Mouse (Mus musculus) embryonic facial prominence, embryonic 14.5 days (tissue): ENCODE results near the gene Acot1. TPM values are rescaled to one million over a fixed set of nuclear protein-coding genes. Genes with fewer than 3 reads are reported as not detected.
A peak's percentile ranks its signal among the peaks of the same experiment; 100 is the strongest.
"Not testable (repeated sequence)": the region's sequence is repeated elsewhere in the genome, so short reads cannot be mapped to it uniquely, and the experiment has no call there.

Experiments used
- ATAC-seq: fragments of 200-750 bp; cut with Nextera tagmentation; 2 replicates; pipeline ENCODE4 v1.8.0; 2017; ENCODE audit warnings: low read depth, moderate number of reproducible peaks, moderate TSS enrichment
- DNase-seq: peaks from one replicate; pipeline ENCODE4 v3.0.0-alpha.2; 2015; ENCODE audit warnings: low spot score
- H3K27ac ChIP-seq: fragments of 300-500 bp; sonication (generic); replicated peaks from 2 replicates; pipeline ENCODE4 v1.5.1; 2014; ENCODE audit warnings: low read depth, mild to moderate bottlenecking, low read length, moderate library complexity
- H3K27me3 ChIP-seq: fragments of 300-500 bp; sonication (generic); replicated peaks from 2 replicates; pipeline ENCODE4 v1.6.1; 2014; ENCODE audit warnings: low read length; ENCODE audit not compliant: control insufficient read depth, insufficient read depth
- H3K36me3 ChIP-seq: fragments of 300-500 bp; sonication (generic); 2 replicates; pipeline ENCODE4 v1.6.1; 2014; ENCODE audit warnings: low read length, mixed read lengths; ENCODE audit not compliant: control insufficient read depth, insufficient read depth
- H3K4me1 ChIP-seq: fragments of 300-500 bp; sonication (generic); 2 replicates; pipeline ENCODE4 v1.6.1; 2014; ENCODE audit warnings: antibody characterized with exemption, low read length; ENCODE audit not compliant: control insufficient read depth, insufficient read depth
- H3K4me2 ChIP-seq: fragments of 300-500 bp; sonication (generic); 2 replicates; pipeline ENCODE4 v1.6.1; 2014; ENCODE audit warnings: low read depth, mild to moderate bottlenecking, low read length, moderate library complexity, mixed read lengths
- H3K4me3 ChIP-seq: fragments of 300-500 bp; sonication (generic); 2 replicates; pipeline ENCODE4 v1.5.1; 2014; ENCODE audit warnings: low read depth, mild to moderate bottlenecking, low read length
- H3K9ac ChIP-seq: fragments of 300-500 bp; sonication (generic); 2 replicates; pipeline ENCODE4 v1.6.1; 2014; ENCODE audit warnings: low read depth, mild to moderate bottlenecking, low read length, moderate library complexity, mixed read lengths
- H3K9me3 ChIP-seq: fragments of 300-500 bp; sonication (generic); 2 replicates; pipeline ENCODE4 v1.6.1; 2016; ENCODE audit warnings: low read length; ENCODE audit not compliant: control insufficient read depth
- WGBS: fragments of 180-500 bp; shearing (Covaris S2); extraction: QIAGEN DNeasy Blood & Tissue Kit; methylation state at CpG from one replicate; pipeline ENCODE4 v1.1.7; 2014; 5-methylcytosine and 5-hydroxymethylcytosine counted together
- polyA plus RNA-seq: library from polyadenylated mRNA; unstranded; fragments of >200 nt; fragmentation: Nextera tagmentation; extraction: Ambion mirVana; gene quantifications from 2 replicates; pipeline ENCODE4 v1.2.1, GENCODE M21; 2014

Acot1 gene
- polyA plus RNA-seq, 1 experiment from 2014 or later, result 40.2 TPM

DNA sequence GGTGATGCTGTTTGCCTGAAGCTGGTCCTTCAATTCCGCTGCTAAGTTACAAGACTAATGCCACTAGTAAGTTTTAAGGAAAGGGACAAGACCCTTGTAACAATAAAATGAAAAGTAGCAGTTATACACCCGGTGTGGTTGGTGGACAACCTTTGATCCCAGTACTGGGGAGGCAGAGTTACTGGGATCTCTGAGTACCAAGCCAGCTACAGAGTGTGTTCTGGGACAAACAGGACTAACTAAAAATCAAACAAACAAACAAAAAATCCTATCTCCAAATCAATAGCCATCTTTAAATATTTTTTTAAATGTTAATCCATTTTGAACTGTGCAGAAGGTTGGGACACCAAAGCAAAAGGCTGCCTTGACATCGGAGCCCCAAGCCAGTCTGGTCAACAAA, 911 bp downstream of the Acot1 start:
- Histone ChIP-seq H3K27me3 (no peaks in the 10 kb centered on the region), H3K4me3 (peak overlapping the region; percentile 49), H3K36me3 (peaks cover 8% of the 10 kb centered on the region; the same call in 1 of the 2 replicates), H3K9ac (no peak overlapping the region), H3K9me3 (no peaks in the 10 kb centered on the region), H3K4me1 (peaks cover 9% of the 10 kb centered on the region), H3K27ac (no peak overlapping the region), H3K4me2 (peak overlapping the region; percentile 58)
- no peak for DNase-seq
- ATAC-seq, result no peak
- 82% methylated on average over 3 of the region's 3 CpGs for WGBS

DNA sequence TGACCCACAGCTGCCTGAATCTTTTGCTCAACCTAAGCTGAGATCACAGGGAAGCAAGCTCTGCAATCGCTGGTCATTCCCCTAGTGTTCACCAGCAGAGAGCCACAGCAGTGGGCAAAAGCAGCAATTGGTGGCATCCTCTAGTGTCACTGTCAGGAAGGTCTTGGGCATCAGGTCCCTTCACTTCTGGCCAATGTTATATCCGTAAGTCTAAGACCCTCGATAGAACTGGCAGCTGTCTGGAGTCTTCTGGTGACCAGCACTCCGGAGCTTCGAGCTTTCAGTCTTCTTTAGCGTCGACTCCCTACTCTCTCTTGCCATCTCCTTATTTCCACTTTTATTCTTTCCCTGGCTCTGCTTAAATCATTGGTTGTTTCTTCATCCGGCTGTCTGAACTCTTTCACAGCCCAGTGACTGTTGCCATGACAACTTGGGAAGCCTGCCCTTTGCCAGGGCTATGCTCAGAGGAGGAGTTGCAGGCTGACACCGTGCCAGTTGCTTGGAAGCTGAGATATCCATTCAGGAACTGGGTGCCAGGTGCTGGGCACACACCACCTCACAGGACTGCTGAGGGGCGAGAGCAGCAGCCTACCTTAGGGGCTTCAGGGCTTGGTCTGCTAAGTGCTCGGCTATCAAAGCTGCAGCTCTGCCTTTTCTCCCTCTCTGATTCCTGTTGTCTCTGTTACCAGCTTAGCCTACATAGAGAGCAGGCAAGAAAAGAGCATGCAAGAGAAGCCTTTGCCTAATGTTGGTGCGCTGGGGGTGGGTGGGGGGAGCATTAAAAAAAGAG, 2.2 kb downstream of the Acot1 start:
- Histone ChIP-seq H3K4me3 (no peak overlapping the region), H3K27me3 (no peaks in the 10 kb centered on the region), H3K4me2 (peak overlapping the region; percentile 13), H3K36me3 (peaks cover 8% of the 10 kb centered on the region; the same call in 1 of the 2 replicates), H3K9me3 (no peaks in the 10 kb centered on the region), H3K4me1 (peaks cover 9% of the 10 kb centered on the region), H3K9ac (no peak overlapping the region), H3K27ac (no peak overlapping the region)
- peak; percentile 89 for DNase-seq
- ATAC-seq, result peak; percentile 53
- 44% methylated on average over 12 of the region's 12 CpGs for WGBS

GRCm38 (mm10) chr12:84013130-84013529, 3.8 kb downstream of the Acot1 start:
- WGBS, result 68% methylated on average over 6 of the region's 6 CpGs
- Histone ChIP-seq H3K9me3 (no peaks in the 10 kb centered on the region), H3K27ac (no peak overlapping the region), H3K4me1 (peaks cover 9% of the 10 kb centered on the region), H3K27me3 (no peaks in the 10 kb centered on the region), H3K36me3 (peaks cover 8% of the 10 kb centered on the region; the same call in 1 of the 2 replicates), H3K4me2 (no peak overlapping the region), H3K9ac (no peak overlapping the region), H3K4me3 (no peak overlapping the region)
- DNase-seq (no peak), ATAC-seq (no peak)

DNA sequence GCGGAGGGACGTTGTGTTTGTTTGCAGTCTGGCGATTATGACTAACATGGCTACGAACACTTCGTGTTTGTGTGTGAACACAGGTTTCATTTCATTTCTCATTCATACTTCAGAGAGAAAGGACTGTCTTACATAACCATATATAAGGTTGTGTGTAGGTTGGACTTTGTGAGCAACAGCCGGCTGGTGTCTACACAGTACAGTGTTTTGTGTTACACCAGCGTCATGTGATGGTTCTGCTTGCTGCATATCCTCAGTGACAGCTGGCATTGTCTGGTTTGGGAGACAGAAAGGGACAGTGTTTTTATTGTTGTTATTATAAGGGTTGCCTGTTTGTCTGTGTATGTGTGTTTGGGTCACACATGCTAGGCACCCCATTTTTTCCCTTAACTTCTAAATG, 4.4 kb downstream of the Acot1 start:
- Histone ChIP-seq H3K4me3 (no peak overlapping the region), H3K9me3 (no peaks in the 10 kb centered on the region), H3K9ac (no peak overlapping the region), H3K27me3 (no peaks in the 10 kb centered on the region), H3K27ac (no peak overlapping the region), H3K4me1 (peaks cover 9% of the 10 kb centered on the region), H3K4me2 (no peak overlapping the region), H3K36me3 (peaks cover 8% of the 10 kb centered on the region; the same call in 1 of the 2 replicates)
- DNase-seq, result no peak
- no peak for ATAC-seq
- WGBS, result 93% methylated on average over 7 of the region's 7 CpGs

DNA sequence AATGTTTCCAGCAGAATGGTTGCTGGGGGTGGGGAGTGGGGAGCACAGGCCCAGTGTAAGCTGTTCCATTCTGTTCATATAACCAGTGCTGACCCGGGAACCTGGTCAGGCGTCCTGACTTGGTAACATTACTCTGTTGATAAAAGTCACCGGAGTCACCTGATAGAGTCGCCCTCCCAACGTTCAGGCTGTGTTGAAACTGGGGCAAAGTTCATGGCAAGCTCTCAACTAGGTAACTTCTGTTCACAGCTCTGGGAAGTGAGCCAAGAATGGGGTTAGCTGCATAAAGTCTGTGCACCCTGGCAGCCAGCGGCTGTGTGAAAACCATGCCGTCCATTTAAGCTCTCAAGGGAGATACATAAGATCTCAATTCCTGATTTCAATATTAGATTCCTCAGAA, 11.2 kb downstream of the Acot1 start:
- not testable (repeated sequence) for H3K4me3 ChIP-seq, H3K9me3 ChIP-seq, H3K27me3 ChIP-seq, H3K36me3 ChIP-seq, H3K9ac ChIP-seq, H3K4me2 ChIP-seq, H3K4me1 ChIP-seq, H3K27ac ChIP-seq
- WGBS, result 49% methylated on average over 7 of the region's 7 CpGs
- ATAC-seq (peak; percentile 41; the same call in 1 of the 2 replicates), DNase-seq (peak; percentile 85)

DNA sequence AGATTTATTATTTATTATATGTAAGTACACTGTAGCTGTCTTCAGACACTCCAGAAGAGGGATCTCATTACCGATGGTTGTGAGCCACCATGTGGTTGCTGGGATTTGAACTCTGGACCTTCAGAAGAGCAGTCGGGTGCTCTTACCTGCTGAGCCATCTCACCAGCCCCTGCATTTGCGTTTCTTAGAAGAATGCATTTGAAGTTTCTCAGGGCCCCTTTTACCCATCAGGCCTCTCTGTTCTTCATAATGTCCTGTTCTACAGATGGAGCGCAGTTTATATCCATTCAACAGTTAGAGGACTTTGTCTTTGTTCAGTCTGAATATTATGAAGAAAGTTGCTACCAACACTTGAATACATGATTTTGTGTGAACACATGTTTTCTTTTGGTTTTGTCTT, 13.0 kb downstream of the Acot1 start:
- not testable (repeated sequence) for H3K36me3 ChIP-seq, H3K4me3 ChIP-seq, H3K4me1 ChIP-seq, H3K9me3 ChIP-seq, H3K27ac ChIP-seq, DNase-seq, ATAC-seq, H3K4me2 ChIP-seq, H3K9ac ChIP-seq, H3K27me3 ChIP-seq
- WGBS, result 93% methylated on average over 4 of the region's 4 CpGs

DNA sequence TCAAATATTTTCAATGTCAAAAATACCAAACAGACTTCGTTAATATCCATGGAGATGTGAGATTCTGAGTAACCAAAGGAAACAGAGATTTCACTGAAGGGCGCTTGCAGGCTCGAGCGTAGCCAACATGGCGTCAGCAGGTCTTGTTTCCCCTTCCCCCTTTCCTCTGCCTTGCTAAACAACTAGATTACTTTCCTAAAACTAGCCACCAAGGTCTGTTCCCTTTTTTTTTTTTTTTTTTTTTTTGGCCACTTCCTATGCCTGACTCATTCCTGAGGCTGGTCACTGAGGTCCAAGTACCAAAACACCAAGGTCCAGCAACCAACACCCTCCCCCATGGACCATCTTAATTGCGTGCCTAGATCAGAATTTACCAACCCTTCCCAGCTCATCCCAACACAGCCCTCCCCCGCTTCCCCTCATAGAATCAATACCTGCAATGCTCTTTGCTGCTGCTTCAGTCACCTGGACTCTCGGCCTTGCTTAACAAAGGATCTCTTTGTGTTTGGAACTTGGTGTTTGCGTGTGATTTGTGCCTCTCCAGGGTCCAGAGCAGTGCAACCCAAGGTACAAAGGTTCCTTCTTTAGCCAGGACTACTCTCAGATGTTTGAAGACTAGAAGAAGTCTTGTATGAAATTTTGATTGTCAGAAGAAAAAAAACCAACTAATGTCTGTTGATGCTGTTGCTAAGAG, 13.9 kb downstream of the Acot1 start:
- no peaks in the 10 kb centered on the region for H3K27me3 ChIP-seq
- no peaks in the 10 kb centered on the region for H3K36me3 ChIP-seq
- no peak overlapping the region for H3K27ac ChIP-seq
- H3K4me1 ChIP-seq, result no peaks in the 10 kb centered on the region
- 73% methylated on average over 9 of the region's 9 CpGs for WGBS
- DNase-seq (no peak), ATAC-seq (no peak)
- H3K4me3 ChIP-seq, result no peak overlapping the region
- no peaks in the 10 kb centered on the region for H3K9me3 ChIP-seq
- no peak overlapping the region for H3K9ac ChIP-seq
- no peak overlapping the region for H3K4me2 ChIP-seq

DNA sequence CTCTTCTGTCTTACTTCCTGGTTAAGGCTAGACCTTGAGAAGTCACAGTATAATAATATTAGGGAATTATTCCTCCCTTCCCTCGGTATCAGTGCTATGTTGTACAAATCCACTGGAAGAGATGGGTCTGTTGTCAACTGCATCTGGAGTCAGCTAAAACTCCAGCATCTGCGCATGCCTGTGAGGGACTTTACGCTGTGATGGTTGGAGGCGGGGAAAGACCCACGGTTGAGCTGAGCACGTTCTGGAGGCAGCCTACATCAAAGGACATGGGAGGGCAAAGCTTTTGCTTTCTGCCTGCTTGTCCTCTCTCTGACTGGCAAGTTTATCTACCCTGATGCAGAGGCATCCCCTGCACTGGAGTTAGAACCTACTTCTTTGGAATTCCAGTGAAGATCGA, 16.6 kb downstream of the Acot1 start:
- WGBS, result 86% methylated on average over 7 of the region's 7 CpGs
- no peaks in the 10 kb centered on the region for H3K36me3 ChIP-seq
- DNase-seq (no peak), ATAC-seq (no peak)
- H3K27me3 ChIP-seq, result no peaks in the 10 kb centered on the region
- H3K27ac ChIP-seq, result no peak overlapping the region
- H3K9me3 ChIP-seq, result no peaks in the 10 kb centered on the region
- H3K4me1 ChIP-seq, result no peaks in the 10 kb centered on the region
- no peak overlapping the region for H3K4me2 ChIP-seq
- H3K9ac ChIP-seq, result no peak overlapping the region
- no peak overlapping the region for H3K4me3 ChIP-seq
